Mouse (Mus musculus) kidney, adult 2 months (tissue): ENCODE measurements around the gene Yrdc. TPM values are rescaled to one million over a fixed set of nuclear protein-coding genes. Genes with fewer than 3 reads are reported as not detected.

ENCODE experiments used
- DNase-seq: peaks from one replicate; pipeline ENCODE4 v3.0.0; 2021
- H3K27ac ChIP-seq: fragments of 200-500 bp; 2 replicates; pipeline ENCODE4 v1.5.1; 2012; ENCODE audit warnings: low read depth, low read length, control low read depth, inconsistent platforms; ENCODE audit not compliant: insufficient read depth
- H3K27me3 ChIP-seq: fragments of 200-500 bp; replicated peaks from 2 replicates; pipeline ENCODE4 v1.6.1; 2012; ENCODE audit warnings: mild to moderate bottlenecking, moderate library complexity, low read length, inconsistent platforms; ENCODE audit not compliant: control insufficient read depth, insufficient read depth
- H3K36me3 ChIP-seq: fragments of 200-500 bp; 2 replicates; pipeline ENCODE4 v1.6.1; 2012; ENCODE audit warnings: mild to moderate bottlenecking, moderate library complexity, low read length, inconsistent platforms; ENCODE audit not compliant: control insufficient read depth, insufficient read depth
- H3K4me1 ChIP-seq: fragments of 200-500 bp; 2 replicates; pipeline ENCODE4 v1.6.1; 2011; ENCODE audit warnings: low read length; ENCODE audit not compliant: control insufficient read depth, insufficient read depth
- H3K4me3 ChIP-seq: fragments of 200-500 bp; 2 replicates; pipeline ENCODE4 v1.5.1; 2011; ENCODE audit warnings: mild to moderate bottlenecking, low read depth, low read length, control low read depth; ENCODE audit not compliant: insufficient read depth
- CTCF ChIP-seq: fragments of 200-500 bp; conservative IDR thresholded peaks from 2 replicates; pipeline ENCODE4 v1.5.1; 2011; ENCODE audit warnings: low read depth, mild to moderate bottlenecking, control low read depth, low read length, moderate library complexity, mixed read lengths; ENCODE audit not compliant: insufficient read depth, insufficient read length
- POLR2A ChIP-seq: fragments of 200-500 bp; IDR thresholded peaks from one replicate; pipeline ENCODE4 v1.6.1; 2011; ENCODE audit warnings: low read depth, low read length, control low read depth
- WGBS: fragments of 180-500 bp; shearing (Covaris S2); methylation state at CpG from one replicate; pipeline ENCODE4 v1.1.7; 2018; 5-methylcytosine and 5-hydroxymethylcytosine counted together
- polyA plus RNA-seq: library from polyadenylated mRNA; depleted of rRNA; stranded (reverse); fragments of >200 nt; gene quantifications from 2 replicates; pipeline ENCODE4 v1.2.3, GENCODE M21; 2012; rRNA removed

Yrdc gene
- 34.3 TPM in 2 replicates for polyA plus RNA-seq

DNA sequence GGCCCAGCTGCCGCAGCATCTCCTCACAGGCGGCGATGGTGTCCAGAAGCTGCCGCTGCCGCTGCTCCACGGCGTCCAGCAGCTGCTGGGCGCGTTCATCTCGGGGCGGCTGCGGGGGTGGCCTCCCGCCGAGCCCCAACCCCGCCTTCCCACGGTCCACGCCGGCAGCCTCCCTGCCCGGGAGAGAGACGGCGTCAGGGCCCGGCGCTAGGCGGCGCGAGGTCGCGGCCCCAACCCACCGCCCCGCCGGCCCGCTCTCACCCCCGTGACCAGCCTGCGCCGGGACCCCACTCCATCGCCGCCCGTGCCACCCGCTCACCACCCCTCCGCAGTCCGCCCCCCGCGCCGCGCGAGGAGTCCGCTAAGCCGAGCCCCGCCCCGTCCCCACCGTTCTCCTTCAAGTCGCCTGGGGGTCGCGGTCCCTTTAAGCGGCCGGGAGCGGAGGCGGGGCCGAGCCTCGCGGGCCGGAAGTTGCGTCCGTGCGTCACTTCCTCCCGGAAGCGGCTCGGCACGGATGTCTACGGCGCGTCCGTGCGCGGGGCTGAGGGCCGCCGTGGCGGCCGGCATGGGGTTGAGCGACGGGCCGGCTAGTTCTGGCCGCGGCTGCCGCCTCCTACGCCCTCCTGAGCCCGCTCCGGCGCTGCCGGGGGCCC, at the start of gene Yrdc:
Gene Yrdc, plus strand, starts transcription at position 419 of the 653 bp plus-strand sequence.
- DNase-seq: peak; percentile 96
- 0 out of 2 replicates have a peak, but pooled peaks cover 2% of the 10 kb centered on the region for H3K36me3 ChIP-seq
- H3K27me3 ChIP-seq: no peaks in the 10 kb centered on the region
- under 1% methylated on average over 90 of the region's 90 CpGs for WGBS
- peak within 1 kb of the TSS; percentile 65 for H3K27ac ChIP-seq
- H3K4me1 ChIP-seq: peaks cover 9% of the 10 kb centered on the region
- H3K4me3 ChIP-seq: peak within 1 kb of the TSS; percentile 92
- TF ChIP-seq CTCF: no peak
- peak; percentile 17 for TF ChIP-seq POLR2A

DNA sequence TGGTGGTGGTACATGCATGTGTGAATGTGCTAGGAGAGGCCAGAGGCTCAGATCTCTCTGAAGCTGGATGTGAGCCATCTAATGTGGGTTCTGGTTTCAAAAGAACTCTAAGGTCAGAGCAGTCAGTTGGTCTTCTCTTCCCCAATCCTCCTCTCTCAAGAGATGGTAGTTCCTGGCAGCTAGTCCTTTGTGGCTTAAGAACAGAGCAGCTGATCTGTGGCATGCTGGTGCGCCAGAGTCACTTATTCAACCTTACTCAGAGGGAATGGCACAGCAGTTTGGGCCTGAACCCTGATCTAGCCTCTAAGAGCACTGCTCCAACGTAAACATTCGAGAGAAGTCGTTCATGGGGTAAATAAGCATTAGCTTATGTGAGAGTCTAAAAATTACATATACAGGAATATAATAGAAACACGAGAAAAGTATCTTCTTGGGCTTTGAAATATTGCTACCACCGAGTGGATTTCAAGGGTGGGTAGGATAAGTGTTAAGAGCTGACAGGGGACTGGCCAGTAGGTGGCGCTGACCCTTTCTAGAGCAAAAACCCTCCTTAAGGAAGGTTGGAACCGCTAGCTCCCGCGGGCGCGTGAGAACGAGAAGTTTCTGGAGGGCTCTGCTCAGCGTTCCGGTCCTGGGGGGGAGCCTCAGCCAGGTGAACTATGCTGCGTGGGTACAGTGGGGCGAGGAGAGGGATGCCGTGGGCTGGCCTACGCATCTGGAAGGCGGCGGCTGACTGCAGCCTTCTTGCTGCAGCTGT, 48.7 kb upstream of the Yrdc start, which contains the start of gene Mtf1:
Gene Mtf1, plus strand, starts transcription at position 553 of the 757 bp plus-strand sequence.
- H3K36me3 ChIP-seq: no peaks in the 10 kb centered on the region; the same call in 1 of the 2 replicates
- H3K4me3 ChIP-seq: peak within 1 kb of the TSS; percentile 80
- 4% methylated on average over 21 of the region's 21 CpGs for WGBS
- TF ChIP-seq POLR2A (no peak), CTCF (peak; percentile 78)
- peak; percentile 86 for DNase-seq
- peak within 1 kb of the TSS; percentile 79 for H3K27ac ChIP-seq
- H3K4me1 ChIP-seq: no peaks in the 10 kb centered on the region; the same call in 1 of the 2 replicates
- no peaks in the 10 kb centered on the region for H3K27me3 ChIP-seq

DNA sequence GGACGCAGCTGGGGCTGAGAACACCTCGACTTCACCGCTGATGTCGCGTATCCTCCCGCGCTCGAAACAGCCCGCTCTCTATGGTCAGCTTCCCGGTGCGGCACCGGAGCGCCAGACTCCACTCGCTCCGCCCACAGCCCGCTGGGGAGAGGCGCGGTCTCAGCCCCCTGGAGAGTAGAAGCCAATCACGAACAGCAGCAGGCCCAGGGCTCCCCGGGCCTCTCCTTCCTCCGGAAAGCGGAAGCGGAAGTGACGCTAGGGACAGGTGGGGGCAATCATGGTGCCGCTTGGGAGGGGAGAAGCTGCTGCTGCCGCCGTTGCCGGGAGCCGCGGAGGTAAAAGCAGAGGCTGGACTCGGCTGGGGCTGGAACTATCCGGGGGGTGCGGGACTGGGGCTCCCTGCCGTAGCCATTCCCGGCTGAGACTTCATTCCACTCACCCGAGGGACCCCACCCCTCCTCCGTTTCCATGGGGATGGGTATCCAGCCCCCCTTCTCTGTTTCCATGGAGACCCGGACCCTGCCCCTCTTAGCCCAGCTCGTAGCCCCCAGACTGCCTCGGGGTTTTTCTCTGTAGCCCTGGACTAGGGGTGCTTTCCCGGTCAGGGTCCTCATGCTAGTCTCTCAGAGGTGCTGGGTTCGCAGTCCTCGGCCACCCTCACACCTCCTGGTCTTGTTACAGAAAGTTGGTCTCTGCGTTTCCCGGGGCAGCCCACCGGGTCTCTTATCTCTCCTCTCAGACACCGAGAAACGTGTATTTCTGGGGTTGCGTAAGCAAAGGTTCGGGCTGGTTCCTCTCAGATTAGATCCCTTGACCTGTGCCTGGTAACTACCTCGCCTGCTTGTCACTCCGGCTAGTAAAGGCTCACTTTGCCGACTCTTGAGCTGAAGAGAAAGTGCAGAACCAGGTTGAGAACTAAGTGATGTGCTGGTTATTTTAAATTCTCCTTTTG, 47.9 kb upstream of the Yrdc start:
- no peaks in the 10 kb centered on the region; the same call in 1 of the 2 replicates for H3K4me1 ChIP-seq
- peak overlapping the region; percentile 80 for H3K4me3 ChIP-seq
- no peaks in the 10 kb centered on the region for H3K27me3 ChIP-seq
- no peaks in the 10 kb centered on the region; the same call in 1 of the 2 replicates for H3K36me3 ChIP-seq
- under 1% methylated on average over 53 of the region's 53 CpGs for WGBS
- peak overlapping the region; percentile 79 for H3K27ac ChIP-seq
- DNase-seq: peak; percentile 98
- peak; percentile 14 for TF ChIP-seq POLR2A
- TF ChIP-seq CTCF: no peak

DNA sequence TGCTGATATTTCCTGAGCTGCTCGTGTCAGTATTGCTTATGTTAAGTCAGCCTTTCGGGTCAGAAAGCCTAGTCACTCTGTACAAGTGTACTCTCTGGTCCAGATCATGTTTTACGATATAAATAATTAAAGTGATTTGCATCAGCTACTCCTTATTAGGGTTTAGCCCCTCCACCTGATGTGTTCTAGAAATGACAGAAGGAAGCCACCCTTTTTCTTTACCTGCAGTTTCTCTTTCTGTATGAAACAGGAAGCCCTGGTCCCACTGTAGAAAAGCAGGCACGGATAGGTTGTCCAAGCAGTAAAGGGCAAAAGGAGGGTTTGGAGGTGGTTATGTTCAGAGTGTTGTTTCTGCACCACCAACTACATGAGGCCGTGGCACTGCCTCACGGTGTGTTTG, 47.1 kb upstream of the Yrdc start:
- DNase-seq: no peak
- 48% methylated on average over 6 of the region's 6 CpGs for WGBS

DNA sequence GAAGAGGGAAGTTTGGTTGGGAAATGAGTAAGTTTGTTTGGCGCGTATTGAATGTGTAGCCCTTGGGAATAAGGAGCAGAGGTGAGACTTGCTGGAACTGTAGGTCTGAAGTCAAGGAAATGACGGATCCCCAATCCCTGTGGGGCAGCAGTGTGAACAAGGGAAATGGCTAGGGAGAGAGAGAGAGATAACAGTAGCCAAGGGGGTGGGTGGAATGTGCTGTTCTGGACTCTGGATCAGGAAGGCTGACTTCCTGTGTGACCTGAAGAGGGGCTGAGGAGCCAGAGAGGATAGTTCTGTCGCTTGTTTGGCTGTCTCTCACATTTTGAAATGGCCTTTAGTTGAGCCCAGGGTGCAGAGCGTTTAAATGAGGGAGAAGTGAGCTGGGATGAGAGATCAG, 42.0 kb upstream of the Yrdc start:
- H3K4me1 ChIP-seq: peaks cover 7% of the 10 kb centered on the region
- 50% methylated on average over 5 of the region's 5 CpGs for WGBS
- peak; percentile 59 for DNase-seq
- TF ChIP-seq POLR2A (no peak), CTCF (no peak)
- no peaks in the 10 kb centered on the region for H3K27me3 ChIP-seq
- H3K27ac ChIP-seq: peak overlapping the region; percentile 37
- H3K4me3 ChIP-seq: no peak overlapping the region
- H3K36me3 ChIP-seq: no peaks in the 10 kb centered on the region

More for the DNA sequence above, 47.1 kb upstream of the Yrdc start:
- Histone ChIP-seq H3K27me3 (no peaks in the 10 kb centered on the region), H3K4me1 (peaks cover under 1% of the 10 kb centered on the region), H3K4me3 (no peak overlapping the region), H3K36me3 (no peaks in the 10 kb centered on the region), H3K27ac (no peak overlapping the region)
- TF ChIP-seq CTCF (no peak), POLR2A (no peak)

DNA sequence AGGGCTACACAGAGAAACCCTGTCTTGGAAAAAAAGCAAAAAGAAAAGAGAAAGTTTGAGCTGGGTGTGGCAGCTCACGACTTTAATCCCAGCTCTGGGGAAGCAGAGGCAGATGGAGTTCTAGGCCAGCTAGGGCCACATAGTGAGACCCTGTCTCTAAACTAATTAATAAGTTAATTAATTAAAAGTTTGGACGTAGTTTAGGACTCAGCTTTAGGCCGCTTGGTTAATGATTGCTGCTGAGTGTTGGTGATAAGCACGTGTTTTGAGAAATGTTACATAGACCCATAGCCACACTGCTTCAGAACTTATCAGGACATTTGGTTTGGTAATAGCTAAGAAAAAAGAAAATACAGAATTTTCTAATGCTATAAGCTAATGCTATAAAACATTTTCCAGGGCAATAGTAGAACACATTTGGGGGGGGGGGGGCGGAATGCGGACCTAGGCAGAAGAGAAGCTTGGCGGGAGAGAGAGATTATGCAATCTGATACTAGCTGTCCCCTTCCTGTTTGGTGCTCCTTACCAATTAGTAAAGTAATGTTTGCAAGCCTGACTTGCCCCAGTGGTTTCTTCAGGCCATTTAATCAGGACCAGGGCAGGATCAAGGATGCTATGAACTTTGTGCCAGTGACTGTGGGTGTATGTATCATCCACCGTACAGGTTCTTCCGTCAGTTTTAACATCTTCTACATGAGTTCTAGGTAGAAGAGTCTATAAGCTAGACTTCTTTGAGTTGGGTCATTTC, 41.2 kb upstream of the Yrdc start:
- Histone ChIP-seq H3K27ac (peak overlapping the region; percentile 62), H3K4me3 (no peak overlapping the region), H3K27me3 (no peaks in the 10 kb centered on the region), H3K36me3 (no peaks in the 10 kb centered on the region), H3K4me1 (peaks cover 7% of the 10 kb centered on the region)
- no peak for TF ChIP-seq CTCF
- TF ChIP-seq POLR2A: no peak
- 40% methylated on average over 9 of the region's 9 CpGs for WGBS
- DNase-seq: peak; percentile 68
